Mouse (Mus musculus): Measurements from ENCODE around the gene Ift88.

The Ift88 gene

GRCm38 (mm10) chr14:57527122-57527521, 103.3 kb downstream of the Ift88 start:
- in situ Hi-C loops (cut with MboI; ENCODE audit: low pct_unique_long_range_greater_than_20kb in 1 of 2, low sequenced_read_pairs in 2 of 2, unreplicated experiment in 1 of 2) = no loop called here

- in situ Hi-C loops (cut with MboI; ENCODE audit: low pct_unique_long_range_greater_than_20kb in 1 of 2, low sequenced_read_pairs in 2 of 2, unreplicated experiment in 1 of 2) = no loop called here
Observed at GRCm38 (mm10) chr14:57527598-57527997, 103.7 kb downstream of the Ift88 start.

GRCm38 (mm10) chr14:57529086-57529785, 105.4 kb downstream of the Ift88 start:
- in situ Hi-C loops (cut with MboI; ENCODE audit: low pct_unique_long_range_greater_than_20kb in 1 of 2, low sequenced_read_pairs in 2 of 2, unreplicated experiment in 1 of 2) = no loop called here

GRCm38 (mm10) chr14:57529786-57530515, 106.1 kb downstream of the Ift88 start:
- in situ Hi-C loops (cut with MboI; ENCODE audit: low pct_unique_long_range_greater_than_20kb in 1 of 2, low sequenced_read_pairs in 2 of 2, unreplicated experiment in 1 of 2) = no loop called here

- in situ Hi-C loops (cut with MboI; ENCODE audit: low pct_unique_long_range_greater_than_20kb in 1 of 2, low sequenced_read_pairs in 2 of 2, unreplicated experiment in 1 of 2) = no loop called here
Observed at GRCm38 (mm10) chr14:57532577-57532976, 108.7 kb downstream of the Ift88 start.

GRCm38 (mm10) chr14:57533214-57533613, 109.4 kb downstream of the Ift88 start:
- in situ Hi-C loops (cut with MboI; ENCODE audit: low pct_unique_long_range_greater_than_20kb in 1 of 2, low sequenced_read_pairs in 2 of 2, unreplicated experiment in 1 of 2) = no loop called here

- in situ Hi-C loops (cut with MboI; ENCODE audit: low pct_unique_long_range_greater_than_20kb in 1 of 2, low sequenced_read_pairs in 2 of 2, unreplicated experiment in 1 of 2) = no loop called here
Observed at GRCm38 (mm10) chr14:57533841-57534240, 110.0 kb downstream of the Ift88 start.

- in situ Hi-C loops (cut with MboI; ENCODE audit: low pct_unique_long_range_greater_than_20kb in 1 of 2, low sequenced_read_pairs in 2 of 2, unreplicated experiment in 1 of 2) = no loop called here
Observed at GRCm38 (mm10) chr14:57534346-57534745, 110.5 kb downstream of the Ift88 start.

GRCm38 (mm10) chr14:57534961-57535360, 111.1 kb downstream of the Ift88 start:
- in situ Hi-C loops (cut with MboI; ENCODE audit: low pct_unique_long_range_greater_than_20kb in 1 of 2, low sequenced_read_pairs in 2 of 2, unreplicated experiment in 1 of 2) = no loop called here

GRCm38 (mm10) chr14:57535646-57536045, 111.8 kb downstream of the Ift88 start:
- in situ Hi-C loops (cut with MboI; ENCODE audit: low pct_unique_long_range_greater_than_20kb in 1 of 2, low sequenced_read_pairs in 2 of 2, unreplicated experiment in 1 of 2) = no loop called here

- in situ Hi-C loops (cut with MboI; ENCODE audit: low pct_unique_long_range_greater_than_20kb in 1 of 2, low sequenced_read_pairs in 2 of 2, unreplicated experiment in 1 of 2) = no loop called here
Observed at GRCm38 (mm10) chr14:57536820-57537219, 113.0 kb downstream of the Ift88 start.

- in situ Hi-C loops (cut with MboI; ENCODE audit: low pct_unique_long_range_greater_than_20kb in 1 of 2, low sequenced_read_pairs in 2 of 2, unreplicated experiment in 1 of 2) = no loop called here
Observed at GRCm38 (mm10) chr14:57537261-57538015, 113.6 kb downstream of the Ift88 start.

GRCm38 (mm10) chr14:57540683-57541082, 116.8 kb downstream of the Ift88 start:
- in situ Hi-C loops (cut with MboI; ENCODE audit: low pct_unique_long_range_greater_than_20kb in 1 of 2, low sequenced_read_pairs in 2 of 2, unreplicated experiment in 1 of 2) = no loop called here

- in situ Hi-C loops (cut with MboI; ENCODE audit: low pct_unique_long_range_greater_than_20kb in 1 of 2, low sequenced_read_pairs in 2 of 2, unreplicated experiment in 1 of 2) = no loop called here
Observed at GRCm38 (mm10) chr14:57542231-57542630, 118.4 kb downstream of the Ift88 start.

- in situ Hi-C loops (cut with MboI; ENCODE audit: low pct_unique_long_range_greater_than_20kb in 1 of 2, low sequenced_read_pairs in 2 of 2, unreplicated experiment in 1 of 2) = no loop called here
Observed at GRCm38 (mm10) chr14:57543420-57544039, 119.7 kb downstream of the Ift88 start.

GRCm38 (mm10) chr14:57545526-57545925, 121.7 kb downstream of the Ift88 start:
- in situ Hi-C loops (cut with MboI; ENCODE audit: low pct_unique_long_range_greater_than_20kb in 1 of 2, low sequenced_read_pairs in 2 of 2, unreplicated experiment in 1 of 2) = no loop called here

- in situ Hi-C loops (cut with MboI; ENCODE audit: low pct_unique_long_range_greater_than_20kb in 1 of 2, low sequenced_read_pairs in 2 of 2, unreplicated experiment in 1 of 2) = no loop called here
Observed at GRCm38 (mm10) chr14:57546131-57546530, 122.3 kb downstream of the Ift88 start.

- in situ Hi-C loops (cut with MboI; ENCODE audit: low pct_unique_long_range_greater_than_20kb in 1 of 2, low sequenced_read_pairs in 2 of 2, unreplicated experiment in 1 of 2) = no loop called here
Observed at GRCm38 (mm10) chr14:57546557-57547021, 122.7 kb downstream of the Ift88 start.

- in situ Hi-C loops (cut with MboI; ENCODE audit: low pct_unique_long_range_greater_than_20kb in 1 of 2, low sequenced_read_pairs in 2 of 2, unreplicated experiment in 1 of 2) = no loop called here
Observed at GRCm38 (mm10) chr14:57547062-57547461, 123.2 kb downstream of the Ift88 start.
